Mouse (Mus musculus) layer of hippocampus, adult 9-11 months (tissue): ENCODE results near the gene Ncor1.
"Not testable (repeated sequence)": the region's sequence is repeated elsewhere in the genome, so short reads cannot be mapped to it uniquely, and the experiment has no call there.

Source experiments
- DNase-seq: peaks from one replicate; pipeline ENCODE4 v3.0.0; 2022

The Ncor1 gene

GRCm38 (mm10) chr11:62343002-62343401 is 115.3 kb downstream of the Ncor1 start:
- no peak for DNase-seq

- DNase-seq = no peak
These were observed 126.1 kb downstream of the Ncor1 start for GRCm38 (mm10) chr11:62332228-62332627.

- peak; percentile 18 for DNase-seq
These were observed 127.2 kb downstream of the Ncor1 start for GRCm38 (mm10) chr11:62331141-62331540.

- DNase-seq = no peak
These were observed 134.7 kb downstream of the Ncor1 start for GRCm38 (mm10) chr11:62323659-62324058.

DNA sequence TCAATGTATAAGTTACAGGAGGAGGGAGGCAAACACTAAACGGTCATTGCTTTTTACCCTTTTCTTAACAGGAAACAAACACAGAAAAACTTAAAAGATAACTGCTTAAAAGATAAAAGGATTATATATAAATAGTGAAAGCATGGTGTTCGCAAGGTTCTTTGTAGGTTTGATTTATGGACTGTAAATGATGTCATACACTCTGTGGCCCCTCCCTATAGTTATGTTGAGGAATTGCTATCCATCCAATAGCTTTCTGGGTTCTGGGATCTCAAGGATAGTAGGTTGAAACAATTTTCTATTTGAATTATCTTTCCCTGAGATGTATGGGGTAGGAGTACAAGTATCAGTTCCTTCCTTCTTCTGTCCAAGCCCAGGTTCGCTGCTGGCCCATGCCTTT is 138.2 kb downstream of the Ncor1 start:
- no peak for DNase-seq

- peak; percentile 90 for DNase-seq
These were observed 140.6 kb downstream of the Ncor1 start for GRCm38 (mm10) chr11:62317746-62318145.

DNA sequence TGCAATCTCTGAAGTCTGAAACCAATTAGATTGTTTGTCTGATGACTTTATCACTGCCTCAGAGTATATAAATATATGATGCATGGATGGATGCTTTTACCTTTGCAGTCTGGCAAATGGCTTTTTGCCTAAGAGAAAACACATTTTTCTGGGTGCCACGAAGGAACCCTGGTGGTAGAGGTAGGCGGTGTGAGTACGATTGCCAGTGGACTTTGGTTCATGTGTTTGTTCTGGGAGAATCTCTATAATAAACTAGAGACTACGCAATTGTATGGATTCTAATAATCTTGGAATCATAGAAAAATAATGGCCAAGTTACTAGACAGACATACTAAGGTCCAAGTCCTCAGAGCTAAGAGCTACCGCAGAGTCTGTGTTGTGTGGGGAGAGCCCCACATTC is 143.4 kb downstream of the Ncor1 start:
- DNase-seq = no peak

DNA sequence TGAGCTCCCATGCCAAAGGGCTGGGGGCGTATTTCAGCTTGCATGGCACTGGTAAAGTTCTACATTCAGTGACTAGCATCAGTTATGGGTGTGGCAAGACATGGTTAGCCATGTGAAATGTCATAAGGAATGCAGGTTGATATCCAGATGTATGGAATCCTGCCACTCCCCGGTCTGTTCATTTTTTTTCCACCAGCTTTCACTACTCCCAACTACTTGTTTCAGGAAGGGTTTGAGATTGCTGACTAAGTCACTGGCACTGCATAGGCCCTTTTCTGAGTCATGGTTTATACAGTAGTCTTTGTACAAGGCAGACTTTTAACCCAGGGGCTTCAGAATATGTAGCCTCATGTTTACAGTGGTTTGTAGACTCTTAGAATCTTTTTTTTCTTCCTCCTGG is 149.0 kb downstream of the Ncor1 start:
- no peak for DNase-seq

DNA sequence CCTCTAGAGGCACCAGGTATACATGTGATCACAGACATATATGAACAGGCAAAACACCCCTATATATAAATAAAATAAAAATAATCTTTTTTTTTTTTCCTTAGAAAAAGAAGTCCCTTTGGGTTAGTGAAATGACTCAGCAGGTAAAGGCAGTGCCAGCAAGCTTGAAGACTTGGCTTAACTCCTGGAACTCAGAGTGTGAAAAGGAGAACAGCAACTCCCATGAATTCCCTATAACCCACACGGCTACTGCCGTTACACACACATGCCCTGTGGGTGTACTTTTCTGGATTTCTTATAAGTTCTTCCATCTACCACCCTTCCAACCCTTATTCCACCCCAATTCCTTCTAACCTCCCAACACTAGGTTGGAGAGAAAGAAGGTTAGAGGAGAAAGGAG is 152.5 kb downstream of the Ncor1 start:
- no peak for DNase-seq

DNA sequence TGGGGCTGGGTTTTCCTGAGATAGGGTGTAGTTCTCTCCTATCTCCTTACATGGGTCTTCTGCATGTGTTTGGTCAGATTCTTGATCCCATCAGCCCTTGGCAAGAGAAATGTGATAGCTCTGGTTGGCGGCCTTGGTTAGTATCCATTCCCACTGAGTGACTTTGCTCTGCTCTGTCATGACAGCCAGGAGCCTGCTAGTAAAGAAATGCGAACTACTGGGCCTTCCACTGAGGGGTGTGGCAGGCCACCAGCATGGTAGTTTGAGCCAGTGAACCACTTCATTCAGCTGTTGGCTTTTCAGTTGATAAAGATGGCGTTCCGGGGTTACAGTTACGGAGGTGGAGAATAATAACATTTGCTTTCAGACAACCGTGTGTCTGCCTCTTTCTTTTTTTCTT is 159.5 kb downstream of the Ncor1 start:
- no peak for DNase-seq

GRCm38 (mm10) chr11:62294121-62294520 is 164.2 kb downstream of the Ncor1 start:
- DNase-seq = no peak

DNA sequence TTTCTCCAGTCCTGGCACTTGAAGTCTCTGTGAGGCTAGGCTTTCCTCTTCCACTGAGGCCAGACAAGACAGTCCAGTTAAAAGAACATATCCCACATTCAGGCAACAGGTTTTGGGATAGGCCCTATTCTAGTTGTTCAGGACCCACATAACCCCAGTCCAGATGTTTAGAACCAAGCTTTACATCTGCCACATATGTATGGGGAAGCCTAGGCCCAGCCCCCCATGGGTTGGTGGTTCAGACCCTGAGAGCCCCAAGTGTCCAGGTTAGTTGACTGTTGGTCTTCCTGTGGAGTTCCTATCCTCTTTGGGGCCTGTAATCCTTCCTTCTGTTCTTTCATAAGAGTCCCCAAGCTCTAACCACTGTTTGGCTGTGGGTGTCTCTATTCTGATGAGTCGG is 170.6 kb downstream of the Ncor1 start:
- no peak for DNase-seq

- DNase-seq = no peak
These were observed 173.3 kb downstream of the Ncor1 start for GRCm38 (mm10) chr11:62285020-62285419.

DNA sequence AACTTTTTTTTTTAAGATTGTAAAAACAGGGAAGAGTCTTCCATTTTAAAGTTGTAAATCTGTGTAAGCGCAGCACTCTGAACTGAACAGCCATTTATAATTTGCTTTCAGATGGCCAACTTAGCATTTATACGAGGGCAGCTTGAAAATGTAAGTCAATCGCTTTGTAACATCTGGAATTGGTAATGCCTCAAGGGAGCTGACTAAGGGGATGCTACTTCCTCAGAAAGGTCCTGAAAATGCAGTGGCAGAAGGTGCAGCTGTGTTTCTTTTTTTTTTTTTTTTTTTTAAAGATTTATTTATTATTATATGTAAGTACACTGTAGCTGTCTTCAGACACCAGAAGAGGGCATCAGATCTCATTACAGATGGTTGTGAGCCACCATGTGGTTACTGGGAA is 174.3 kb downstream of the Ncor1 start:
- DNase-seq = not testable (repeated sequence)

- DNase-seq = no peak
These were observed 176.7 kb downstream of the Ncor1 start for GRCm38 (mm10) chr11:62281601-62281997.

DNA sequence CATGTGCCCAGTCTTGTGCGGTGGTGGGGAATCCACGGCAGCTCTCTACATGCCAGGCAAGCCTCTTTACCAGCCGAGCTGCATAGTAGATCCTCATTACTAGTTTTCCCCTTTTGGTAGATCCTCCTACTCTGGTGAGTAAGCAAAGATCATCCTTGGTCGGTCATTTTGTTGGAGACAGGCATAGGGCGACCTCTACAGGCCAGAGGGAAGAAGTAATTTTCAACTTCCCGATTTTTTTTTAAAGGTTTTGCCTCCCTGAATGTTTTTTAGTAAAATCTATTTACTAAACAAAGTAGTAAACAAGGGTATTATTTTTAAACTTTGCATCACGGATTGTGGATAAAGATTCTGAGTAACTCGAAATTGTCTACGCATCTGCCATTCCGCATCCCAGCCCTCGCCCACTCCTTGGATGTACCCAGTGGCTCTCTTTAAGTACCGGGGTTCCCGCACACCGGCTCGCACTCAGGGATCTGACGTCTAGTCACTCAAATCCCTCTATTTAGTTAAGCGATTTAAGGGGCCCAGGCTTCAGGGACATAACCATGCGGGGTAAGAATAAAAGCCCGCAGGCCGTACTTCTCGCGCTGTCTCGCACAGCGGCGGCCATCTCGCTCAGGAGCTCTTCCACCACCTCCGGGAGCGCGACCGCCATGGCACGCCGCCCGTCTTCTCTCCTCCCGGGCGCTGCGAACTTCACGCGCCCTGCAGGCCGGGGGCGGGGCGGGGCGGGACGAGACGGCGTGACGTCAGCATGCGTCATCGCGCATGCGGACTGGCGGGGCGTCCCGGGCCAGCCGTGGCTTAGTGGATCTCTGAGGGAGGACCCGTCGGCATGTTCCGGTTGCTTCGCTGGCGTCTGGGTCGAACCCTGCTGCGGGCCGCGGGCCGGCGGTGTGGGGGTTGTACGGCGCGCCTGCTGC is 177.4 kb downstream of the Ncor1 start, which contains the start of the genes Zswim7 and Ttc19:
Gene Zswim7 (minus strand): TSS at position 701 of the 926 bp plus-strand sequence.
Gene Ttc19 (plus strand): TSS at position 799 of the 926 bp plus-strand sequence.
- DNase-seq = peak; percentile 91

GRCm38 (mm10) chr11:62278027-62278426 is 180.3 kb downstream of the Ncor1 start:
- peak; percentile 28 for DNase-seq

DNA sequence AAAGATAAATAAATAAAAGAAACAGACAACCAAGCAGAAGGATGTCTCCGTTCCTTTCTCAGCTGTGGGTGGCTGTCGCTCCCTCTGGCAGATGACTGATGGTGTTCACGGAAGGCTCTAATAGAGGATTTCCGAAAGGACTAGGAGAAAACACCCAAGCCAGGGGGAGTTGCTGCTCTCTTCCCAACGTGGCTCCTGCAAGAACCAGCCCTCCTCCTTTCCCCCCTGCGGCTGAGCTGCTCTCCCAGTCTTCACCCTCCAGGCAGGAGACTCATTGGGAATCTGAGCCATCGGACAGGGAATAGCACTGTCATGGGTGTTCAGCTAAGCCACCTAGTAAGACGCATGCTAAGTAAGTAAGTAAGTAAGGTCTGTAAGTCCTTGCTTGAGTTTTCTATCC is 181.3 kb downstream of the Ncor1 start:
- no peak for DNase-seq

GRCm38 (mm10) chr11:62270851-62271250 is 187.5 kb downstream of the Ncor1 start:
- no peak for DNase-seq

- DNase-seq = no peak
These were observed 189.2 kb downstream of the Ncor1 start for GRCm38 (mm10) chr11:62269097-62269496.

- no peak for DNase-seq
These were observed 190.0 kb downstream of the Ncor1 start for GRCm38 (mm10) chr11:62268381-62268780.

- DNase-seq = no peak
These were observed 191.7 kb downstream of the Ncor1 start for GRCm38 (mm10) chr11:62266466-62267214.
